Mouse (Mus musculus): ENCODE measurements around the gene Ephb1.

- no peak for TF ChIP-seq POLR2A (IDR thresholded peaks at IDR 0.05; ENCODE audit: extremely low read depth, insufficient read depth, low read length)
- TF ChIP-seq CTCF (IDR thresholded peaks at IDR 0.05; ENCODE audit: low read depth, low read length), result no peak
These were observed 84.0 kb downstream of the Ephb1 start for GRCm38 (mm10) chr9:102270496-102270895.
